Mouse (Mus musculus): ENCODE measurements around the gene Hrg. TPM values are rescaled to one million over a fixed set of nuclear protein-coding genes. Genes with fewer than 3 reads are reported as not detected.

The Hrg gene
- polyA plus RNA-seq (2012; rRNA removed): 0.17 TPM in 1 of 2 replicates, not detected in the other

GRCm38 (mm10) chr16:22950840-22951395 lies at the start of gene Hrg:
TSS of gene Hrg (plus strand) at chr16:22951072.

GRCm38 (mm10) chr16:22918034-22918433 lies 32.8 kb upstream of the Hrg start, which contains the start of gene Fetub:
TSS of gene Fetub (plus strand) at chr16:22918334.

Other genes with a start within 250 kb of the Hrg start
- gene Crygs, start 139.5 kb upstream of the Hrg start, polyA plus RNA-seq (2012; rRNA removed): not detected in 2 replicates
- 11.3 and 13.1 TPM in 2 replicates for gene Tbccd1, start 93.4 kb upstream of the Hrg start, polyA plus RNA-seq (2012; rRNA removed)
- 15.6 and 26.1 TPM in 2 replicates for gene Dnajb11, start 93.2 kb upstream of the Hrg start, polyA plus RNA-seq (2012; rRNA removed)
- 7.3 and 13.8 TPM in 2 replicates for gene Ahsg, start 59.8 kb upstream of the Hrg start, polyA plus RNA-seq (2012; rRNA removed)
- gene Fetub, start 32.7 kb upstream of the Hrg start, polyA plus RNA-seq (2012; rRNA removed): 5.3 and 10.0 TPM in 2 replicates
- gene Kng2, start 78.4 kb downstream of the Hrg start, polyA plus RNA-seq (2012; rRNA removed): 0.20 and 0.46 TPM in 2 replicates
- gene Kng1, start 106.8 kb downstream of the Hrg start, polyA plus RNA-seq (2012; rRNA removed): 0.07 and 0.22 TPM in 2 replicates
- gene Eif4a2, start 156.4 kb downstream of the Hrg start, polyA plus RNA-seq (2012; rRNA removed): 49.0 and 54.7 TPM in 2 replicates
- gene Rfc4, start 176.7 kb downstream of the Hrg start, polyA plus RNA-seq (2012; rRNA removed): 0.59 and 0.68 TPM in 2 replicates
- 142 and 148 TPM in 2 replicates for gene Adipoq, start 195.5 kb downstream of the Hrg start, polyA plus RNA-seq (2012; rRNA removed)

Data from ovary, adult 2 months (tissue).